In genomic region chr12:104908024-104908781, GRCm38 (mm10) we compare ENCODE assay signal across 13 mouse cellular contexts. TPM values are rescaled to one million over a fixed set of nuclear protein-coding genes. Genes with fewer than 3 reads are reported as not detected.
DNase-seq lines count a peak whose midpoint lies in the region; ATAC-seq lines count a peak whose summit lies in the region.
"Had no signal": no experiment of that assay in that cellular context is flagged by ENCODE, and none has a peak within 500 bp of the region (broad histone marks: within the 10 kb centered on the region; RNA-seq: fewer than 3 reads in every experiment).

No protein-coding gene starts in this region.

- 0 out of 2 replicates have a peak, but pooled peaks have one; percentile 16 for ATAC-seq in intestine, embryonic 14.5 days (replicated peaks; ENCODE audit: low FRiP score, low TSS enrichment, low read depth)
- ATAC-seq in intestine, embryonic 16.5 days = no peak
- ATAC-seq in limb, embryonic 11.5 days (ENCODE audit: insufficient number of reproducible peaks, low FRiP score, low TSS enrichment, low read depth) = no peak
- ATAC-seq in CD4-positive, CD25-positive, alpha-beta regulatory T cell, adult 4 months = no peak
- ATAC-seq in inflammation-experienced regulatory T-cells, adult 6 months = no peak
- ATAC-seq: lung, postnatal 0 days had no signal

- H3K27me3 ChIP-seq in intestine, embryonic 14.5 days (replicated peaks; ENCODE audit: control insufficient read depth, insufficient read depth, low read length) = no peaks in the 10 kb centered on the region
- H3K27me3 ChIP-seq in intestine, embryonic 16.5 days (replicated peaks; ENCODE audit: control insufficient read depth, insufficient read depth, low read length) = no peaks in the 10 kb centered on the region
- no peaks in the 10 kb centered on the region for H3K27me3 ChIP-seq in limb, embryonic 11.5 days (ENCODE audit: control insufficient read depth, insufficient read depth, low read length)

- no peaks in the 10 kb centered on the region for H3K36me3 ChIP-seq in intestine, embryonic 14.5 days (ENCODE audit: control insufficient read depth, insufficient read depth, low read length)
- H3K36me3 ChIP-seq in intestine, embryonic 16.5 days (ENCODE audit: control insufficient read depth, insufficient read depth, low read length) = no peaks in the 10 kb centered on the region
- H3K36me3 ChIP-seq in limb, embryonic 11.5 days (ENCODE audit: control insufficient read depth, insufficient read depth, low read length) = no peaks in the 10 kb centered on the region

- H3K9ac ChIP-seq in intestine, embryonic 14.5 days (ENCODE audit: low read length) = no peak overlapping the region
- no peak overlapping the region for H3K9ac ChIP-seq in intestine, embryonic 16.5 days (ENCODE audit: low read depth, low read length)
- H3K9ac ChIP-seq in limb, embryonic 11.5 days (ENCODE audit: low read length) = no peak overlapping the region

- no peaks in the 10 kb centered on the region for H3K9me3 ChIP-seq in intestine, embryonic 14.5 days (ENCODE audit: control insufficient read depth, low read length)
- peaks cover 3% of the 10 kb centered on the region; the same call in 1 of the 2 replicates for H3K9me3 ChIP-seq in intestine, embryonic 16.5 days (ENCODE audit: control insufficient read depth, low read length)
- no peaks in the 10 kb centered on the region for H3K9me3 ChIP-seq in limb, embryonic 11.5 days (ENCODE audit: control insufficient read depth, low read length)

- H3K4me1 ChIP-seq in intestine, embryonic 14.5 days (replicated peaks; ENCODE audit: control insufficient read depth, insufficient read depth, low read length) = peaks cover 10% of the 10 kb centered on the region; the same call in 1 of the 2 replicates
- H3K4me1 ChIP-seq in intestine, embryonic 16.5 days (ENCODE audit: control insufficient read depth, insufficient read depth, low read length) = peaks cover 3% of the 10 kb centered on the region; the same call in 1 of the 2 replicates
- peaks cover 26% of the 10 kb centered on the region for H3K4me1 ChIP-seq in limb, embryonic 11.5 days (ENCODE audit: control insufficient read depth, insufficient read depth, low read length)

- H3K4me2 ChIP-seq in intestine, embryonic 14.5 days (ENCODE audit: low read length) = no peak overlapping the region
- no peak overlapping the region for H3K4me2 ChIP-seq in intestine, embryonic 16.5 days (ENCODE audit: low read depth, low read length)
- H3K4me2 ChIP-seq in limb, embryonic 11.5 days (ENCODE audit: low read depth, severe bottlenecking) = 0 out of 2 replicates have a peak overlapping the region, but pooled peaks have one; percentile 7

- H3K27ac ChIP-seq in intestine, embryonic 14.5 days (ENCODE audit: low read depth) = no peak overlapping the region
- H3K27ac ChIP-seq in intestine, embryonic 16.5 days (ENCODE audit: low read length) = no peak overlapping the region
- H3K27ac ChIP-seq in limb, embryonic 11.5 days (replicated peaks; ENCODE audit: low read depth, low read length) = no peak overlapping the region

- 18% methylated on average over 15 of the region's 15 CpGs for WGBS in intestine, embryonic 14.5 days
- WGBS in intestine, embryonic 16.5 days = 16% methylated on average over 15 of the region's 15 CpGs
- 5% methylated on average over 15 of the region's 15 CpGs for WGBS in limb, embryonic 11.5 days

- H3K4me3 ChIP-seq in intestine, embryonic 14.5 days (ENCODE audit: low read depth, low read length) = no peak overlapping the region
- H3K4me3 ChIP-seq in intestine, embryonic 16.5 days (ENCODE audit: low read length) = no peak overlapping the region
- H3K4me3 ChIP-seq in limb, embryonic 11.5 days (ENCODE audit: low read depth, low read length) = no peak overlapping the region

- DNase-seq in intestine, embryonic 14.5 days (ENCODE audit: low spot score) = peak; percentile 59
- DNase-seq in embryo, embryonic 11 days = peak; percentile 55
- DNase-seq in limb, embryonic 11.5 days (ENCODE audit: low spot score) = peak; percentile 52
- DNase-seq in retina, postnatal 1 day = peak; percentile 66
- DNase-seq in thymus, postnatal 36 days = no peak
- DNase-seq: cerebellum, adult 9-10 months; heart, postnatal 36 days; liver; spleen, adult 18-20 months had no signal

RNA-seq across cellular contexts. Expression of gene Clmn, which starts 43.3 kb away (rescaled TPM):
- polyA plus RNA-seq in intestine, embryonic 14.5 days (2014; fragmentation: Nextera tagmentation; extraction: Ambion mirVana) = 3.4 and 4.0 TPM in 2 replicates
- polyA plus RNA-seq in intestine, embryonic 16.5 days (2015; fragmentation: Nextera tagmentation; extraction: Ambion mirVana) = 2.9 and 3.0 TPM in 2 replicates
- 5.9 and 6.3 TPM in 2 replicates for polyA plus RNA-seq in limb, embryonic 11.5 days (2014; fragmentation: Nextera tagmentation; extraction: Ambion mirVana)
- not detected for polyA plus RNA-seq in CD4-positive, CD25-positive, alpha-beta regulatory T cell, adult 4 months (2017; shearing (Covaris generic))
- under 1 TPM in 2 of 3 experiments, not detected in 1; 0.04 to 0.19 TPM for polyA plus RNA-seq in inflammation-experienced regulatory T-cells, adult 6 months (2017; shearing (Covaris generic))

Comparison
In these comparisons a context has a peak if more than half of its experiments do, and no peak if none do; other contexts are left out.
1. DNase-seq: peak in intestine, embryonic 14.5 days (single experiment), embryo, embryonic 11 days (single experiment), limb, embryonic 11.5 days (single experiment) and retina, postnatal 1 day (single experiment); none in thymus, postnatal 36 days (0 of 2).